Mouse (Mus musculus) small intestine, adult 2 months (tissue): ENCODE measurements around the gene Pard3b.

ENCODE experiments used
- CTCF ChIP-seq: fragments of 200-500 bp; IDR thresholded peaks from 2 replicates; pipeline ENCODE4 v1.5.1; 2012; ENCODE audit warnings: low read depth, mild to moderate bottlenecking, control low read depth, inconsistent platforms, low read length, moderate library complexity, mixed read lengths; ENCODE audit not compliant: insufficient replicate concordance, insufficient read length; ENCODE audit errors: extremely low read depth
- POLR2A ChIP-seq: fragments of 200-500 bp; IDR thresholded peaks from 2 replicates; pipeline ENCODE4 v1.6.1; 2012; ENCODE audit warnings: low read depth, mild to moderate bottlenecking, control low read depth, inconsistent platforms, low read length, moderate library complexity

DNA sequence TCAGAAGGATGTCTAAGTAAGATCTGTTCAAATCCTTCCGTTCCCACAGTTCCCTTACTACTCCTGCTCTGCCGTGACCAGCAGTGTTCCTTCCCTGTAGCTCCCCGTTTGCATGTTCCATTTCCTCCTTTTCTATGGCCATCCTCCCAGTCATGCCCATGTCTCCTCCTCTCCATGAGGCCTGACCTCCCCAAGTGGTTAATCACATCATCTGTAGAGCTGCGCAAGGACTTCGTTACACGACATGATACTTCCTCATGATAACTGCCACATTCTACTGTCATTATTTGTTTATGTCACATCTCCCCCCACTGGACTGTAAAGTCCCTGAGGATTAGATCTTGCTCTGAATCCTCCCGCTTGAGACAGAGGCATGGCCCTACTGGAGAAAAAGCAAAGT lies 882.7 kb downstream of the Pard3b start:
- TF ChIP-seq CTCF (no peak), POLR2A (no peak)
